Mouse (Mus musculus) liver, adult 2 months (tissue): ENCODE data around the gene Pan3.

Experiments used
- CTCF ChIP-seq: fragments of 200-500 bp; IDR thresholded peaks from 2 replicates; pipeline ENCODE4 v1.5.1; 2011; ENCODE audit warnings: low read depth, low read length, control low read depth
- POLR2A ChIP-seq: fragments of 200-500 bp; IDR thresholded peaks from 2 replicates; pipeline ENCODE4 v1.6.1; 2011; ENCODE audit warnings: low read length, control low read depth; ENCODE audit not compliant: insufficient read depth; ENCODE audit errors: extremely low read depth

DNA sequence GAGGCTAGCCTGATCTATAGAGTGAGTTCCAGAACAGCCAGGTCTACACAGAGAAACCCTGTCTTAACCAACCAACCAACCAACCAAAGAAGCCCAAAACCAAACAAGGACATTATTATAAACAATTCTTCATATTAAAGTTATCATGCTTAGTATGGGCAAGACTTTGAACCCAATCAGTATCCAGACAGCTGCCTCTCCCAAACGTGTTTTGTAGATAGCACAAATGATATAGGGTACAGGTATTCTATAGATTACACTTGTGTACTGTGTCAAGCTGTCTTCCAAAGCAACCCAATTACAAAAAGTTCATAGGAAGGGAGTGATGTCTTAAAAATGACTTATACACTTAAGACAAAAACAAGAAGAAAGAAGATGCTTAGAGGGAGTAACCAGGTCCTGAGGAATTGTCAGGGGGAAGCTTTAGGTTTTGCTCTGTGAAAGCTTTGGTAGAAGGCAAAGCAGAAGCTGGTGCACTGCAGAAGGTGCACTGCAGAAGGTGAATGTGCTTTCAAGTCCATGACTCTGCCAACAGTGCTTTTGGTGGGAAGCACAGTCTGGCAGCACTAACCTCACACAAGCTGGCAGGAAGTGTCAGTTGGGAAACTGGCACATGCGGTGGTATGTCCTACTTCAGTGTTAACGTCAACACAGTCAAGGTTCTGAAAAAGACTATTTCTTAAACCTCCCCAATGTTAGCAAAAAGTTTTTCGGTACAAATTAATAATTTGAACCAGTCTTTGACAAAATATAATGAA, 3.7 kb upstream of the Pan3 start:
- no peak for TF ChIP-seq CTCF
- TF ChIP-seq POLR2A, result no peak
